Mouse (Mus musculus) heart, postnatal 0 days (tissue): Measurements from ENCODE around the gene Ankrd65.

Experiments used
- CTCF ChIP-seq: IDR thresholded peaks from 2 replicates; pipeline ENCODE4 v1.5.1; 2016; ENCODE audit warnings: antibody characterized with exemption, control low read depth, low read depth
- EP300 ChIP-seq: IDR thresholded peaks from 2 replicates; pipeline ENCODE4 v1.6.1; 2016; ENCODE audit warnings: antibody characterized with exemption, low read depth

- TF ChIP-seq CTCF (no peak), EP300 (no peak)
These were observed 5.0 kb upstream of the Ankrd65 start for GRCm38 (mm10) chr4:155785246-155785645.
